Mouse (Mus musculus) myocyte (in vitro differentiated cells): ENCODE measurements around the gene Tbk1.

Experiments used
- E2F4 ChIP-seq: IDR thresholded peaks from one replicate; pipeline ENCODE4 v1.6.1; 2011; ENCODE audit warnings: mild to moderate bottlenecking, control low read depth, moderate library complexity; ENCODE audit not compliant: insufficient read depth
- POLR2AphosphoS2 ChIP-seq: IDR thresholded peaks from one replicate; pipeline ENCODE4 v1.6.1; 2011; ENCODE audit warnings: low read depth, control low read depth; ENCODE audit not compliant: insufficient read length
- TCF12 ChIP-seq: IDR thresholded peaks from one replicate; pipeline ENCODE4 v1.6.1; 2011; ENCODE audit warnings: mild to moderate bottlenecking, control low read depth; ENCODE audit not compliant: poor library complexity, insufficient read depth, severe bottlenecking

DNA sequence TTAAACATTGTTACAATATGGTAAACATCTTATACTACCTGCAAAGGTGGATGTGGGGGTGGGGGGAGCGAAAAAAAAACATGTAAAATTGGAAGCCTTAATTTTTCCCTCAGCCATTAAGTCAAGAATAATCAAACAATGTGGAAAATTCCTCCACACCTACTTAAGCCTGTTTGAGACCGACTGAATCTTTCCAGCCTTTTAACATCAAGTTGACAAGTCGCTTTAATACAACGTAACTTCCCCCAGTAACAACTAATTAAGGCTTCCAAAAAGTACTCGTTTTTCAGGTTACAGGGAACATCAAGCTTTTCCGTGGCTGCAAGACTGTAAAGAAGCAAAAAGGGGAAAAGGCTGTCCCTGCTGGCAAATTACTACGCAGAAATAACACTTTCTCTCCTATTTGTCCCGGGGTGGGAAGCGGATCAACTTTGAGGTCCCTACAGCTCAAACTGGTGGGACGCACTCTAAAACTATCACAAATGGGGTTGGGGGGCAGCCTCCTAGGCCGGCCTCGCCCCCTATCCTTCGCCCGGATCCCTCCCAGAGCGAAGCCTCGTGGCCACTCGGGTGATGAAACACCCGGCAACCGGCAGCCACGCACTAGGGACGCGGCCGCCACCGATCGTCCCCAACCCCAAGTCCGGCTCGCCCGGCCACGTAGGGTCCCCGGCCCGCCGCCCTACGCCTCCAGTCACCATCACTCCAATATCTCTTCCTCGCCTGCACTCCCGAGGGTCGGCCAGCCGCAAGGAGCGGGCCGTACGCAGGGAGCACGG lies 39.0 kb upstream of the Tbk1 start:
- TF ChIP-seq E2F4, result no peak
- peak; percentile 65 for TF ChIP-seq POLR2AphosphoS2
- TF ChIP-seq TCF12, result no peak
